Mouse (Mus musculus) liver, postnatal 0 days (tissue): Measurements from ENCODE around the gene Dnal1.

Source experiments
- CTCF ChIP-seq: sonication (generic); IDR thresholded peaks from 2 replicates; pipeline ENCODE4 v1.5.1; 2016; ENCODE audit warnings: antibody characterized with exemption, low read depth
- EP300 ChIP-seq: IDR thresholded peaks from 2 replicates; pipeline ENCODE4 v1.6.1; 2016; ENCODE audit warnings: antibody characterized with exemption, low read depth, mild to moderate bottlenecking

GRCm38 (mm10) chr12:84174190-84174811 lies 60.1 kb downstream of the Dnal1 start:
- TF ChIP-seq CTCF (no peak), EP300 (no peak)
